Mouse (Mus musculus) gastrocnemius, postnatal 36 days (tissue): Measurements from ENCODE around the gene Gm20518. TPM values are rescaled to one million over a fixed set of nuclear protein-coding genes. Genes with fewer than 3 reads are reported as not detected.

ENCODE experiments used
- DNase-seq, 2 experiments: peaks; one replicate each; pipeline ENCODE4 v3.0.0; 2022
- intact Hi-C: fragments of 180-260 bp; cut with DNase I; formaldehyde crosslinking; loops from one replicate; pipeline ENCODE4 v1.15.1; 2025
- total RNA-seq, 2 experiments: library from RNA; stranded (reverse); gene quantifications; 2 replicates each; pipeline ENCODE4 v1.2.3; 2021

Gm20518 gene
- total RNA-seq, 2 experiments from 2014 or later, result 0.20 TPM

GRCm38 (mm10) chr16:17785337-17785736 lies 106.1 kb downstream of the Gm20518 start:
- no peak for DNase-seq
- intact Hi-C loops, result no loop called here

Other genes starting within 250 kb of the Gm20518 start
- gene Ccdc74a, start 245.2 kb downstream of the Gm20518 start, total RNA-seq, result under 1 TPM in 1 of 2 experiments, not detected in 1; 0.82 TPM
- 10 to 100 TPM; 16.5 to 20.0 TPM for gene Med15, start 158.8 kb downstream of the Gm20518 start, total RNA-seq
- 10 to 100 TPM; 16.8 to 20.9 TPM for gene Klhl22, start 132.1 kb downstream of the Gm20518 start, total RNA-seq
- 1 to 10 TPM; 3.6 to 4.5 TPM for gene Scarf2, start 94.4 kb downstream of the Gm20518 start, total RNA-seq
- not detected for gene B830017H08Rik, start 58.5 kb downstream of the Gm20518 start, total RNA-seq
- 1 to 10 TPM in 1 of 2 experiments, under 1 TPM in 1; 0.74 to 1.1 TPM for gene Car15, start 53.3 kb downstream of the Gm20518 start, total RNA-seq
- under 1 TPM in 1 of 2 experiments, not detected in 1; 0.08 TPM for gene Tssk1, start 2.6 kb upstream of the Gm20518 start, total RNA-seq
- 10 to 100 TPM; 21.0 to 25.8 TPM for gene Dgcr2, start 6.9 kb upstream of the Gm20518 start, total RNA-seq
- gene Tssk2, start 7.0 kb upstream of the Gm20518 start, total RNA-seq, result not detected
- 1 to 10 TPM; 5.2 to 7.2 TPM for gene Ess2, start 19.7 kb upstream of the Gm20518 start, total RNA-seq
- not detected for gene Gsc2, start 23.4 kb upstream of the Gm20518 start, total RNA-seq
- 1 to 10 TPM; 2.7 to 5.5 TPM for gene Slc25a1, start 36.5 kb upstream of the Gm20518 start, total RNA-seq
- not detected for gene Vpreb2, start 88.8 kb upstream of the Gm20518 start, total RNA-seq
- gene Dgcr6, start 161.2 kb upstream of the Gm20518 start, total RNA-seq, result 10 to 100 TPM; 29.3 to 36.3 TPM
- 10 to 100 TPM in 1 of 2 experiments, 1 to 10 TPM in 1; 8.5 to 13.3 TPM for gene Prodh, start 198.5 kb upstream of the Gm20518 start, total RNA-seq
- gene Rtn4r, start 236.0 kb upstream of the Gm20518 start, total RNA-seq, result under 1 TPM in 1 of 2 experiments, not detected in 1; 0.17 TPM